Mouse (Mus musculus) urinary bladder, postnatal 14 days (tissue): ENCODE measurements at regions not wholly inside any gene's neighbourhood (a gene's known extent, or its start where the extent isn't known, plus 50 kb on each side); places are given as distances from the start of the nearest gene placed in this dataset.

Experiments
- DNase-seq: peaks from one replicate; pipeline ENCODE4 v3.0.0; 2021; ENCODE audit warnings: low spot score

- DNase-seq, result no peak
These were observed 54.0 kb upstream of the Enpep start for GRCm38 (mm10) chr3:129386522-129386921.

GRCm38 (mm10) chr3:129390506-129390905 is 58.0 kb upstream of the Enpep start:
- no peak for DNase-seq

GRCm38 (mm10) chr3:129391888-129392813 is 59.6 kb upstream of the Enpep start:
- DNase-seq, result no peak

GRCm38 (mm10) chr3:129392814-129393804 is 60.6 kb upstream of the Enpep start:
- no peak for DNase-seq

- no peak for DNase-seq
These were observed 65.0 kb upstream of the Enpep start for GRCm38 (mm10) chr3:129397481-129397880.

GRCm38 (mm10) chr3:129400092-129400924 is 67.8 kb upstream of the Enpep start:
- DNase-seq, result no peak

GRCm38 (mm10) chr3:129411389-129412054 is 79.0 kb upstream of the Enpep start:
- DNase-seq, result no peak

- no peak for DNase-seq
These were observed 79.8 kb upstream of the Enpep start for GRCm38 (mm10) chr3:129412126-129412960.

GRCm38 (mm10) chr3:129412961-129413246 is 80.4 kb upstream of the Enpep start:
- no peak for DNase-seq

GRCm38 (mm10) chr3:129415656-129416055 is 83.1 kb upstream of the Enpep start:
- DNase-seq, result no peak

- no peak for DNase-seq
These were observed 83.8 kb upstream of the Enpep start for GRCm38 (mm10) chr3:129416337-129416736.

- DNase-seq, result peak; percentile 47
These were observed 89.2 kb upstream of the Enpep start for GRCm38 (mm10) chr3:129421620-129422239.

GRCm38 (mm10) chr3:129428750-129429149 is 96.2 kb upstream of the Enpep start:
- DNase-seq, result no peak

- peak; percentile 27 for DNase-seq
These were observed 96.9 kb upstream of the Enpep start for GRCm38 (mm10) chr3:129429161-129430111.

GRCm38 (mm10) chr3:129434056-129434455 is 98.1 kb upstream of the Elovl6 start:
- no peak for DNase-seq

- no peak for DNase-seq
These were observed 94.5 kb upstream of the Elovl6 start for GRCm38 (mm10) chr3:129437687-129438086.

- DNase-seq, result no peak
These were observed 89.4 kb upstream of the Elovl6 start for GRCm38 (mm10) chr3:129442756-129443155.

GRCm38 (mm10) chr3:129444221-129444620 is 87.9 kb upstream of the Elovl6 start:
- DNase-seq, result no peak

- DNase-seq, result peak; percentile 50
These were observed 86.2 kb upstream of the Elovl6 start for GRCm38 (mm10) chr3:129445961-129446360.
